Comparison of ENCODE assay signal across 8 mouse cellular contexts in genomic region chr11:87763511-87763987, GRCm38 (mm10). TPM values are rescaled to one million over a fixed set of nuclear protein-coding genes. Genes with fewer than 3 reads are reported as not detected.
DNase-seq lines count a peak whose midpoint lies in the region; ATAC-seq lines count a peak whose summit lies in the region.
"Had no signal": no experiment of that assay in that cellular context is flagged by ENCODE, and none has a peak within 500 bp of the region (broad histone marks: within the 10 kb centered on the region; RNA-seq: fewer than 3 reads in every experiment).

No protein-coding gene starts in this region.

- peak overlapping the region; percentile 96 for H3K4me2 ChIP-seq in hindbrain, embryonic 15.5 days
- H3K4me2 ChIP-seq in midbrain, embryonic 13.5 days (replicated peaks): peak overlapping the region; percentile 94

- H3K27me3 ChIP-seq in hindbrain, embryonic 15.5 days: no peaks in the 10 kb centered on the region
- peaks cover 29% of the 10 kb centered on the region for H3K27me3 ChIP-seq in midbrain, embryonic 13.5 days

- peak; percentile 73 for ATAC-seq in hindbrain, embryonic 15.5 days (ENCODE audit: low FRiP score, low read depth)
- peak; percentile 64 for ATAC-seq in midbrain, embryonic 13.5 days

- H3K9me3 ChIP-seq in hindbrain, embryonic 15.5 days: no peaks in the 10 kb centered on the region
- no peaks in the 10 kb centered on the region for H3K9me3 ChIP-seq in midbrain, embryonic 13.5 days

- peak overlapping the region; percentile 83 for H3K27ac ChIP-seq in hindbrain, embryonic 15.5 days (replicated peaks)
- H3K27ac ChIP-seq in midbrain, embryonic 13.5 days: peak overlapping the region; percentile 81

- H3K9ac ChIP-seq in hindbrain, embryonic 15.5 days: peak overlapping the region; percentile 63
- H3K9ac ChIP-seq in midbrain, embryonic 13.5 days (replicated peaks): peak overlapping the region; percentile 84

- peak; percentile 23 for DNase-seq in urinary bladder, postnatal 14 days (ENCODE audit: low spot score)
- DNase-seq in urinary bladder, adult 18-20 months (ENCODE audit: low spot score in 2 of 2): no peak
- DNase-seq in cerebellum, postnatal 36 days: peak; percentile 79 to 80
- peak; percentile 85 to 89 for DNase-seq in left cerebral cortex, adult 18-20 months (ENCODE audit: low spot score in 2 of 2)
- DNase-seq in testis, postnatal 14 days (ENCODE audit: low spot score): peak; percentile 55

- H3K36me3 ChIP-seq in hindbrain, embryonic 15.5 days: peaks cover 18% of the 10 kb centered on the region
- peaks cover 26% of the 10 kb centered on the region for H3K36me3 ChIP-seq in midbrain, embryonic 13.5 days

- 2% methylated on average over 16 of the region's 17 CpGs for WGBS in hindbrain, embryonic 15.5 days
- WGBS in midbrain, embryonic 13.5 days: under 1% methylated on average over 17 of the region's 17 CpGs

- H3K4me1 ChIP-seq in hindbrain, embryonic 15.5 days (replicated peaks): peaks cover 50% of the 10 kb centered on the region
- peaks cover 60% of the 10 kb centered on the region for H3K4me1 ChIP-seq in midbrain, embryonic 13.5 days (replicated peaks)

- peak overlapping the region; percentile 72 for H3K4me3 ChIP-seq in hindbrain, embryonic 15.5 days
- H3K4me3 ChIP-seq in midbrain, embryonic 13.5 days (replicated peaks): peak overlapping the region; percentile 69
- H3K4me3 ChIP-seq: erythroblast, embryonic 14.5 days had no signal

RNA-seq across cellular contexts. Expression of gene Tspoap1, which starts 3.2 kb away (rescaled TPM):
- polyA plus RNA-seq in hindbrain, embryonic 15.5 days (2015; fragmentation: Nextera tagmentation; extraction: Ambion mirVana): 43.6 and 50.4 TPM in 2 replicates
- 100 to 1,000 TPM; 172 to 177 TPM for total RNA-seq in left cerebral cortex, adult 18-20 months (2021)
- 41.1 and 48.7 TPM in 2 replicates for polyA plus RNA-seq in midbrain, embryonic 13.5 days (2015; fragmentation: Nextera tagmentation; extraction: Ambion mirVana)

RNA-seq across cellular contexts. Expression of gene Supt4a, which starts 26.2 kb away (rescaled TPM):
- 130 and 137 TPM in 2 replicates for polyA plus RNA-seq in hindbrain, embryonic 15.5 days (2015; fragmentation: Nextera tagmentation; extraction: Ambion mirVana)
- total RNA-seq in left cerebral cortex, adult 18-20 months (2021): 10 to 100 TPM; 80.1 to 87.1 TPM
- 165 and 177 TPM in 2 replicates for polyA plus RNA-seq in midbrain, embryonic 13.5 days (2015; fragmentation: Nextera tagmentation; extraction: Ambion mirVana)

RNA-seq across cellular contexts. Expression of gene Mpo, which starts 29.8 kb away (rescaled TPM):
- 0.21 TPM in 2 replicates for polyA plus RNA-seq in hindbrain, embryonic 15.5 days (2015; fragmentation: Nextera tagmentation; extraction: Ambion mirVana)
- total RNA-seq in left cerebral cortex, adult 18-20 months (2021): under 1 TPM in 1 of 2 experiments, not detected in 1; 0.26 TPM
- 0.31 and 0.41 TPM in 2 replicates for polyA plus RNA-seq in midbrain, embryonic 13.5 days (2015; fragmentation: Nextera tagmentation; extraction: Ambion mirVana)

Comparison
In these comparisons a context has a peak if more than half of its experiments do, and no peak if none do; other contexts are left out.
1. DNase-seq: peak in urinary bladder, postnatal 14 days (single experiment), cerebellum, postnatal 36 days (2 of 2), left cerebral cortex, adult 18-20 months (2 of 2) and testis, postnatal 14 days (single experiment); none in urinary bladder, adult 18-20 months (0 of 2).